Mouse (Mus musculus): ENCODE measurements at regions not wholly inside any gene's neighbourhood (a gene's known extent, or its start where the extent isn't known, plus 50 kb on each side); places are given as distances from the start of the nearest gene placed in this dataset.
"Not testable (repeated sequence)": the region's sequence is repeated elsewhere in the genome, so short reads cannot be mapped to it uniquely, and the experiment has no call there.

- TF ChIP-seq CTCF (IDR thresholded peaks at IDR 0.05; ENCODE audit: low read depth, low read length); POLR2A (IDR thresholded peaks at IDR 0.05; ENCODE audit: insufficient read depth, low read length): not testable (repeated sequence)
Measured at GRCm38 (mm10) chr17:6492501-6492900, 62.6 kb downstream of the Dynlt1b start.

All from ES-Bruce4 (cell line).